Mouse (Mus musculus) telencephalon, adult 2 months (tissue): ENCODE results near the gene Bri3bp.
"Not testable (repeated sequence)": the region's sequence is repeated elsewhere in the genome, so short reads cannot be mapped to it uniquely, and the experiment has no call there.

Experiments
- DNase-seq: peaks from one replicate; pipeline ENCODE4 v3.0.0-alpha.2; 2011; ENCODE audit warnings: low read depth, low spot score

Gene Bri3bp

GRCm38 (mm10) chr5:125409348-125410090, 31.8 kb upstream of the Bri3bp start:
- DNase-seq = no peak

GRCm38 (mm10) chr5:125411972-125412530, 29.3 kb upstream of the Bri3bp start:
- DNase-seq = no peak

- DNase-seq = not testable (repeated sequence)
Observed at GRCm38 (mm10) chr5:125412536-125412935, 28.8 kb upstream of the Bri3bp start.

GRCm38 (mm10) chr5:125413763-125414162, 27.6 kb upstream of the Bri3bp start:
- no peak for DNase-seq

GRCm38 (mm10) chr5:125416183-125416582, 25.2 kb upstream of the Bri3bp start:
- no peak for DNase-seq

GRCm38 (mm10) chr5:125418636-125419035, 22.7 kb upstream of the Bri3bp start:
- no peak for DNase-seq

GRCm38 (mm10) chr5:125419124-125419523, 22.2 kb upstream of the Bri3bp start:
- no peak for DNase-seq

- DNase-seq = no peak
Observed at GRCm38 (mm10) chr5:125425698-125426276, 15.6 kb upstream of the Bri3bp start.

GRCm38 (mm10) chr5:125426343-125426742, 15.0 kb upstream of the Bri3bp start:
- no peak for DNase-seq

- DNase-seq = not testable (repeated sequence)
Observed at GRCm38 (mm10) chr5:125432324-125432723, 9.0 kb upstream of the Bri3bp start.

GRCm38 (mm10) chr5:125433793-125434337, 7.5 kb upstream of the Bri3bp start, which contains the start of gene Dhx37:
Dhx37 (minus strand) TSS chr5:125434121.
- peak; percentile 93 for DNase-seq

- DNase-seq = not testable (repeated sequence)
Observed at GRCm38 (mm10) chr5:125434347-125434746, 7.0 kb upstream of the Bri3bp start.

GRCm38 (mm10) chr5:125440583-125441233, 660 bp upstream of the Bri3bp start:
- no peak for DNase-seq

- no peak for DNase-seq
Observed at GRCm38 (mm10) chr5:125442136-125442995, 998 bp downstream of the Bri3bp start.

- DNase-seq = no peak
Observed at GRCm38 (mm10) chr5:125443335-125443734, 2.0 kb downstream of the Bri3bp start.

- DNase-seq = no peak
Observed at GRCm38 (mm10) chr5:125443915-125444314, 2.5 kb downstream of the Bri3bp start.

GRCm38 (mm10) chr5:125444554-125444953, 3.2 kb downstream of the Bri3bp start:
- DNase-seq = no peak

- DNase-seq = peak; percentile 39
Observed at GRCm38 (mm10) chr5:125446344-125446743, 5.0 kb downstream of the Bri3bp start.

- DNase-seq = no peak
Observed at GRCm38 (mm10) chr5:125448026-125448425, 6.7 kb downstream of the Bri3bp start.

GRCm38 (mm10) chr5:125448631-125449030, 7.3 kb downstream of the Bri3bp start:
- DNase-seq = no peak

- DNase-seq = peak; percentile 62
Observed at GRCm38 (mm10) chr5:125449306-125449705, 7.9 kb downstream of the Bri3bp start.
